Mouse (Mus musculus) liver, embryonic 14.5 days (tissue): ENCODE results near the gene Pcbp2.

Experiments
- CTCF ChIP-seq: IDR thresholded peaks from 2 replicates; pipeline ENCODE4 v1.5.1; 2016; ENCODE audit warnings: antibody characterized with exemption, low read depth, control low read depth
- EP300 ChIP-seq: IDR thresholded peaks from 2 replicates; pipeline ENCODE4 v1.6.1; 2016; ENCODE audit warnings: antibody characterized with exemption, low read depth

GRCm38 (mm10) chr15:102451666-102452430 lies 18.5 kb upstream of the Pcbp2 start:
- TF ChIP-seq EP300: no peak
- no peak for TF ChIP-seq CTCF
